Mouse (Mus musculus) common myeloid progenitor, adult 5-6 weeks (primary cell): ENCODE results near the gene Mycl. TPM values are rescaled to one million over a fixed set of nuclear protein-coding genes. Genes with fewer than 3 reads are reported as not detected.

Source experiments
- total RNA-seq: library from RNA; stranded (forward); fragments of 200-1000, 187-1606 nt; gene quantifications from 2 replicates; pipeline ENCODE4 v1.2.3, GENCODE M21; 2017

Gene Mycl
- total RNA-seq, 1 experiment from 2014 or later, result 1.5 TPM

Other genes starting within 250 kb of the Mycl start
- 52.5 and 64.8 TPM in 2 replicates for gene Ppt1, start 159.4 kb upstream of the Mycl start, total RNA-seq
- 114 and 153 TPM in 2 replicates for gene Cap1, start 109.6 kb upstream of the Mycl start, total RNA-seq
- gene Mfsd2a, start 34.5 kb upstream of the Mycl start, total RNA-seq, result not detected in 2 replicates
- 26.4 and 39.4 TPM in 2 replicates for gene Trit1, start 20.9 kb downstream of the Mycl start, total RNA-seq
- not detected in 2 replicates for gene Bmp8b, start 109.5 kb downstream of the Mycl start, total RNA-seq
- not detected in 2 replicates for gene Oxct2b, start 120.6 kb downstream of the Mycl start, total RNA-seq
- gene Ppie, start 144.3 kb downstream of the Mycl start, total RNA-seq, result 72.2 and 91.1 TPM in 2 replicates
- gene Hpcal4, start 187.6 kb downstream of the Mycl start, total RNA-seq, result not detected in 2 replicates
- gene Nt5c1a, start 205.9 kb downstream of the Mycl start, total RNA-seq, result not detected in 2 replicates
- gene Heyl, start 237.9 kb downstream of the Mycl start, total RNA-seq, result not detected in 2 replicates